Mouse (Mus musculus) heart, embryonic 11.5 days (tissue): ENCODE results near the gene Wdr47. TPM values are rescaled to one million over a fixed set of nuclear protein-coding genes. Genes with fewer than 3 reads are reported as not detected.
"Not testable (repeated sequence)": the region's sequence is repeated elsewhere in the genome, so short reads cannot be mapped to it uniquely, and the experiment has no call there.

ENCODE experiments used
- ATAC-seq: fragments of 200-750 bp; cut with Nextera tagmentation; replicated peaks from 2 replicates; pipeline ENCODE4 v1.8.0; 2017; ENCODE audit warnings: moderate library complexity; ENCODE audit not compliant: insufficient number of reproducible peaks, low FRiP score, low TSS enrichment
- H3K27ac ChIP-seq: fragments of 300-500 bp; sonication (generic); 2 replicates; pipeline ENCODE4 v1.5.1; 2014; ENCODE audit warnings: mild to moderate bottlenecking, low read depth, low read length
- H3K27me3 ChIP-seq: fragments of 300-500 bp; sonication (generic); 2 replicates; pipeline ENCODE4 v1.6.1; 2014; ENCODE audit warnings: mild to moderate bottlenecking, low read length, mixed read lengths; ENCODE audit not compliant: control insufficient read depth, insufficient read depth
- H3K36me3 ChIP-seq: fragments of 300-500 bp; sonication (generic); 2 replicates; pipeline ENCODE4 v1.6.1; 2014; ENCODE audit warnings: mild to moderate bottlenecking, low read length, moderate library complexity, mixed read lengths; ENCODE audit not compliant: control insufficient read depth, insufficient read depth
- H3K4me1 ChIP-seq: fragments of 300-500 bp; sonication (generic); 2 replicates; pipeline ENCODE4 v1.6.1; 2014; ENCODE audit warnings: low read length; ENCODE audit not compliant: control insufficient read depth, insufficient read depth
- H3K4me2 ChIP-seq: fragments of 300-500 bp; sonication (generic); 2 replicates; pipeline ENCODE4 v1.6.1; 2014; ENCODE audit warnings: mild to moderate bottlenecking, moderate library complexity
- H3K4me3 ChIP-seq: fragments of 300-500 bp; sonication (generic); 2 replicates; pipeline ENCODE4 v1.5.1; 2014; ENCODE audit warnings: low read depth, low read length
- H3K9ac ChIP-seq: fragments of 300-500 bp; sonication (generic); 2 replicates; pipeline ENCODE4 v1.6.1; 2014; ENCODE audit warnings: mild to moderate bottlenecking, low read depth, low read length, moderate library complexity
- H3K9me3 ChIP-seq: fragments of 300-500 bp; sonication (generic); replicated peaks from 2 replicates; pipeline ENCODE4 v1.6.1; 2016; ENCODE audit warnings: low read length; ENCODE audit not compliant: control insufficient read depth
- WGBS: fragments of 180-500 bp; shearing (Covaris S2); extraction: QIAGEN DNeasy Blood & Tissue Kit; methylation state at CpG from one replicate; pipeline ENCODE4 v1.1.7; 2014; ENCODE audit not compliant: insufficient replicate concordance; 5-methylcytosine and 5-hydroxymethylcytosine counted together
- polyA plus RNA-seq: library from polyadenylated mRNA; unstranded; fragments of >200 nt; fragmentation: Nextera tagmentation; extraction: Ambion mirVana; gene quantifications from 2 replicates; pipeline ENCODE4 v1.2.1, GENCODE M21; 2014

Wdr47 gene
- polyA plus RNA-seq, 1 experiment from 2014 or later, result 7.5 TPM

DNA sequence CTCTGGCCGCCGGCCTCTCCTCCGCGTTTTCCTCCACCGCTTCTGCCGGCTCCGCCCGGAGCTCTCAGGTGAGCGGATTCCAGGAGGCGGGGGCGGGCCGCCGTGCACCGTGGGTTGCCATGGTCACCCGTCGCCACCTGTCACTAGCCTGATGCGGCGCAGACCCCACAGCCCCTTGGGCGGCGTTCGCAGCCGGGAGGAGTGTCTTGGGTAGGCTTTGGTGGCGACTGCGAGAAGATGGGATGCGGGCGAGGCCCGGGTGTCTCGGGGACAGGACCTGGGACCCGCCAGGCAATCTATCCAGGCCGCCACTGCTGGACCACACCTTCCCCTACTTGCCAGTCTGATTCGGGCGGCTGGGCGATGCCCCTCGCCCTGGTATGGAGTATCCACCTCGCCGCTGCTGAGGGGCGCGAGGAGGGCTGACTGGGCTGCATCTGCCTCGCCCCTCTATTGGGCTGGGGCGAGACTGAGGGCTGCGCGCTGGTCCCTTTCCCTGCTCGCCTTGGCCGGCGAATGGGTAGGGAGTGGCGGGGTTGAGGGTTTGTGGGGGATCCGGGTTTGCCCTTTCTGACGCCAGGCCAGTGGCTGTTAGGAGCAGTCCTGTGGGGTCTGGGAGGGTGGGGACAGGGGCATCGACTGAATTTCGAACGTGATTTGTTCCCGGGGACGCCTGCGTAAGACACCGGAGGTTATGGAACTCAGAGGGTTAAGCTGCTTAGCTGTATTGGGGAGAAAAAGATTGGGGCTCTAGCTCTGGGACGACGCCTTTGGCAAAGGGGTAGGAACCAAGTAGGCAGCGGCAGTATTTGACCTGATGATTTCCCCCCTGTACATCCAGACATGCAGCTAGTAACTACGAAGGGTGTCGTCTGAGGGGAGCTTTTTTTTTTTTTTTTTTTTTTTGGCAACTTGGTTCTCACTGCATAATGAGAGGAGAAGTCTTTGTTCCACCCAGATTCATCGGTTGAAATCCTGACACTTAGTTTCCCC, 747 bp downstream of the Wdr47 start:
- H3K27me3 ChIP-seq, result no peaks in the 10 kb centered on the region
- under 1% methylated on average over 57 of the region's 61 CpGs for WGBS
- H3K4me1 ChIP-seq, result no peaks in the 10 kb centered on the region
- peak; percentile 68 for ATAC-seq
- H3K4me3 ChIP-seq, result peak overlapping the region; percentile 96
- no peaks in the 10 kb centered on the region for H3K9me3 ChIP-seq
- H3K36me3 ChIP-seq, result no peaks in the 10 kb centered on the region
- H3K4me2 ChIP-seq, result peak overlapping the region; percentile 96
- H3K9ac ChIP-seq, result peak overlapping the region; percentile 81
- H3K27ac ChIP-seq, result peak overlapping the region; percentile 62

DNA sequence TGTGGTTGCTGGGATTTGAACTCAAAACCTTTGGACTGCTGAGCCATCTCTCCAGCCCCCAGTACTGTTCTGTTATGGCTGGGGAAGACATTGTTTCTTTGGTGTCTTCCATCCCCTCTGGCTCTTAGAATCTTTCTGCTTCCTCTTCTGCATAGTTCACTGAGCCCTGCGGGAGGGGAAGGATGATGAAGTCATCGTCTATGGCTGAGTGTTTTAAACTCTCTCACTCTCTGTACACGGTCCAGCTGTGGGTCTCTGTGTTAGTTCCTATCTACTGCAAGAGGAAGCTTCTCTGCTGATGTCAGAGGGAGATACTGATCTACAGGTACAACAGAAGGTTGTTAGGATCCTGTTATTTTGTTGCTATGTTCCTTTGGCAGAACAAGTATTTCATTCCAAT, 17.8 kb downstream of the Wdr47 start:
- no peaks in the 10 kb centered on the region for H3K4me1 ChIP-seq
- no peaks in the 10 kb centered on the region for H3K9me3 ChIP-seq
- no peak overlapping the region for H3K27ac ChIP-seq
- H3K36me3 ChIP-seq, result no peaks in the 10 kb centered on the region
- no peaks in the 10 kb centered on the region for H3K27me3 ChIP-seq
- ATAC-seq, result no peak
- H3K9ac ChIP-seq, result no peak overlapping the region
- H3K4me2 ChIP-seq, result no peak overlapping the region
- WGBS, result 60% methylated on average over 3 of the region's 3 CpGs
- H3K4me3 ChIP-seq, result no peak overlapping the region

GRCm38 (mm10) chr3:108634761-108635160, 43.7 kb downstream of the Wdr47 start:
- 83% methylated on average over 5 of the region's 5 CpGs for WGBS
- no peaks in the 10 kb centered on the region for H3K4me1 ChIP-seq
- H3K27ac ChIP-seq, result no peak overlapping the region
- no peak overlapping the region for H3K9ac ChIP-seq
- ATAC-seq, result no peak
- H3K36me3 ChIP-seq, result no peaks in the 10 kb centered on the region
- H3K4me2 ChIP-seq, result no peak overlapping the region
- no peaks in the 10 kb centered on the region for H3K9me3 ChIP-seq
- H3K4me3 ChIP-seq, result no peak overlapping the region
- no peaks in the 10 kb centered on the region for H3K27me3 ChIP-seq

GRCm38 (mm10) chr3:108639412-108639811, 48.3 kb downstream of the Wdr47 start:
- H3K4me3 ChIP-seq, result no peak overlapping the region
- no peak overlapping the region for H3K9ac ChIP-seq
- H3K4me1 ChIP-seq, result no peaks in the 10 kb centered on the region
- no peaks in the 10 kb centered on the region for H3K27me3 ChIP-seq
- no peaks in the 10 kb centered on the region for H3K9me3 ChIP-seq
- H3K4me2 ChIP-seq, result no peak overlapping the region
- no peak for ATAC-seq
- no peaks in the 10 kb centered on the region for H3K36me3 ChIP-seq
- 78% methylated on average over 4 of the region's 4 CpGs for WGBS
- no peak overlapping the region for H3K27ac ChIP-seq

DNA sequence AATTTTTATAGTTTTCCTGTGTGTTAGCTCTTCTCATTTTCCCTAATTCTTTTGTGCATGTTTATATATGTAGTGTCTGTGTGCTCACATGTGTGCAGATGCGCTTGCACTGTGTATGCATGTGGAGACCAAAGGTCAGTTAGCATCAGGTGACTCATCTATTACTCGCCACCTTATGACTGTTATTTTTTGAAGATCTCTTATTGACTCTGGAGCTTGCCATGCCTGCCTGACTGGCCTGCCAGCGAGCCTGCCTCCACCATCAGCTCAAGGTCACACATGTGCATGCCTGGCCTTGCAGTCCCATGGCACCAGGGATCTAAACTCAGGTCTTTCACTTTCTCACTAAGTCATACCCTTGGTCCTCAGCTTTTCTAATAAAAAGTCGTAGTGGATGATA, 49.9 kb downstream of the Wdr47 start:
- H3K36me3 ChIP-seq, result no peaks in the 10 kb centered on the region
- ATAC-seq, result no peak
- no peaks in the 10 kb centered on the region for H3K4me1 ChIP-seq
- H3K27me3 ChIP-seq, result no peaks in the 10 kb centered on the region
- no peak overlapping the region for H3K9ac ChIP-seq
- no peak overlapping the region for H3K4me3 ChIP-seq
- no peak overlapping the region for H3K27ac ChIP-seq
- no peak overlapping the region for H3K4me2 ChIP-seq
- H3K9me3 ChIP-seq, result no peaks in the 10 kb centered on the region
- 77% methylated on average over 4 of the region's 4 CpGs for WGBS

DNA sequence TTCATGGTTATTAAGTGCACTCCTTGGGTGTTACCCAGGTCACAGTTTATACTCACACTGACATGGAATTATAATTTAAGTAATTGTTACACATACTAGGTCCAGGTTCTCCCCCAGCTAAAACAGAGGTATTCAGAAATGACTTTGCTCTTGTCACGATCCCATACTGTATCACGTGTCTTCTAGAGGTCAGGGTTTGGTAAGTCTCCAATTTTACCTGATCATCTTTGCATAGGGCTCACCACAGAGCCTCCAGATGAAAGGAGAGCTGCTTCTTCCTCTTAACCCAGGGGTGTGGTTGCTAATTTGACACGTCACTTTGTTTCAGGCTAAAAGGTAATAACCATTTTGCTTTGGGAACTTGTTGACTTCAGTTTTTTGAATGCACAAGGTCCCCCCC, 53.8 kb downstream of the Wdr47 start:
- no peaks in the 10 kb centered on the region for H3K9me3 ChIP-seq
- no peaks in the 10 kb centered on the region for H3K27me3 ChIP-seq
- H3K9ac ChIP-seq, result no peak overlapping the region
- H3K27ac ChIP-seq, result no peak overlapping the region
- 89% methylated on average over 3 of the region's 3 CpGs for WGBS
- no peak overlapping the region for H3K4me3 ChIP-seq
- ATAC-seq, result no peak
- H3K36me3 ChIP-seq, result no peaks in the 10 kb centered on the region
- H3K4me1 ChIP-seq, result no peaks in the 10 kb centered on the region
- H3K4me2 ChIP-seq, result no peak overlapping the region

DNA sequence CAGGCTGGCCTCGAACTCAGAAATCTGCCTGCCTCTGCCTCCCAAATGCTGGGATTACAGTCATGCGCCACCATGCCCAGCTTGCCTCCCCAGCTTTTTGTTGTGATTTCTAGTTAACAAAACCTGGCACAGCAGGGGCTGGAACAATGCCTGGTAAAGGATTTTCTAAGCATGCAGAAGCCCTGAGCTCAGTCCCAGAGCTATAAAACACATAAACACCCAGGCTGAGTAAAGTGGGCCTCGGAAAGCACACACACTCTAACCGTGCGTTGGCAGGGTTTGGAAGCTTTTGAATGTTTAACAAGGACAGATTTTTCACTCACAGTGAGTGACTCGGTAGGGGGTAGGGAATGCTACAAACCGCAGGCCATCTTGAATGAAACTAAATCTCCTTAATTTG, 55.0 kb downstream of the Wdr47 start:
- Histone ChIP-seq H3K4me1 (no peaks in the 10 kb centered on the region), H3K27ac (no peak overlapping the region), H3K36me3 (no peaks in the 10 kb centered on the region), H3K27me3 (no peaks in the 10 kb centered on the region), H3K9me3 (no peaks in the 10 kb centered on the region), H3K9ac (no peak overlapping the region), H3K4me2 (no peak overlapping the region), H3K4me3 (no peak overlapping the region)
- WGBS, result 56% methylated on average over 7 of the region's 7 CpGs
- no peak for ATAC-seq

DNA sequence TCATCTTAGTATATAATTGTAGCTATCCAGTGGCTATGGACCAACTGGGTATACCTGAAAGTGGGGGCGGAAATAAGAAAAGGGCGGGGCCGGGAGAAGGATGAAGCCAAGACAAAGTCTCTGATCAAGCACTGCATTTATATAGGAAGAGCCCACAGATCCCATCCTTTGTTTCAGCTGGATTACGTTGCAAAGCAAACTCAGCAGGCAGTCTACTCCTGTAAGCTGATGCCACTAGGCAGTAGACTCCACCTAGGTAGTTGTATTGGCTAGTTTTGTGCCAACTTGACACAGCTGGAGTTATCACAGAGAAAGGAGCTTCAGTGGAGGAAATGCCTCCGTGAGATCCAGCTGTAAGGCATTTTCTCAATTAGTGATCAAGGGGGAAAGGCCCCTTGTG, 56.6 kb downstream of the Wdr47 start:
- H3K4me3 ChIP-seq, H3K4me1 ChIP-seq, H3K36me3 ChIP-seq, H3K27me3 ChIP-seq, H3K27ac ChIP-seq, H3K9me3 ChIP-seq, ATAC-seq, H3K9ac ChIP-seq, H3K4me2 ChIP-seq: not testable (repeated sequence)
- WGBS, result 43% methylated on average over 5 of the region's 5 CpGs
